Mouse (Mus musculus): ENCODE results near the gene Slc7a11. TPM values are rescaled to one million over a fixed set of nuclear protein-coding genes. Genes with fewer than 3 reads are reported as not detected.

Gene Slc7a11
- polyA plus RNA-seq, 1 experiment: 0.39 TPM

- H3K4me1 ChIP-seq: no peaks in the 10 kb centered on the region
- H3K9me3 ChIP-seq: no peaks in the 10 kb centered on the region
- TF ChIP-seq GATA1 (IDR thresholded peaks at IDR 0.05; ENCODE audit: borderline replicate concordance, low read length) (no peak), FLI1 (IDR thresholded peaks at IDR 0.05; ENCODE audit: low read length) (no peak)
- H3K27me3 ChIP-seq (replicated peaks): no peaks in the 10 kb centered on the region
- no peaks in the 10 kb centered on the region for H3K36me3 ChIP-seq (replicated peaks; ENCODE audit: low read length)
- no peak overlapping the region for H3K4me3 ChIP-seq (replicated peaks)
Measured at GRCm38 (mm10) chr3:50298366-50298991, 144.9 kb downstream of the Slc7a11 start.

GRCm38 (mm10) chr3:50296956-50297355 lies 146.5 kb downstream of the Slc7a11 start:
- TF ChIP-seq GATA1 (IDR thresholded peaks at IDR 0.05; ENCODE audit: borderline replicate concordance, low read length) (no peak), FLI1 (IDR thresholded peaks at IDR 0.05; ENCODE audit: low read length) (no peak)
- H3K4me1 ChIP-seq: no peaks in the 10 kb centered on the region
- no peak overlapping the region for H3K4me3 ChIP-seq (replicated peaks)

DNA sequence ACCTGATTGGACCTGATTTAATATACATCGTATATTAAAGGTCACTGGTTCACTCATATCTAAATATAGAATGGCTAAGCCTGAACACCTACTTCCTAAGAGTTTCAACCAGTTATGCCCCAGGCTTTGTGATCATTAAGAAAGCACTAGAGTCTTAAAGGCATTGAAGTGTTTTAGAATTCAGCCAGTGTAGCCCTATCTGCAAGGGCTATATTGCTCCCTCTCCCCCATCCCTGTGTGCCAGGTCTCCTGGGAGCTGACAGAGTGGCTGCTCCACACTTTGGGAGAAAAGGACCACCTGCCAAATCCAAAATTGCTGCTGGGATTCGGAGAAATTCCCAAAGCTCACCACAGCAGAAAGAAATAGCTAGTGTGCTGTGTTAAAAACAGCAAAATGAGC lies 168.4 kb downstream of the Slc7a11 start:
- H3K9me3 ChIP-seq: no peaks in the 10 kb centered on the region

More at GRCm38 (mm10) chr3:50296956-50297355, 146.5 kb downstream of the Slc7a11 start:
- H3K36me3 ChIP-seq (replicated peaks; ENCODE audit: low read length): no peaks in the 10 kb centered on the region
- H3K9me3 ChIP-seq: no peaks in the 10 kb centered on the region
- no peaks in the 10 kb centered on the region for H3K27me3 ChIP-seq (replicated peaks)

GRCm38 (mm10) chr3:50272222-50272621 lies 171.2 kb downstream of the Slc7a11 start:
- no peaks in the 10 kb centered on the region for H3K36me3 ChIP-seq (replicated peaks; ENCODE audit: low read length)
- no peaks in the 10 kb centered on the region for H3K27me3 ChIP-seq (replicated peaks)
- no peak overlapping the region for H3K4me3 ChIP-seq (replicated peaks)
- no peaks in the 10 kb centered on the region for H3K4me1 ChIP-seq
- TF ChIP-seq FLI1 (IDR thresholded peaks at IDR 0.05; ENCODE audit: low read length): no peak
- TF ChIP-seq GATA1 (IDR thresholded peaks at IDR 0.05; ENCODE audit: borderline replicate concordance, low read length): no peak
- H3K9me3 ChIP-seq: no peaks in the 10 kb centered on the region

More for the DNA sequence above, 168.4 kb downstream of the Slc7a11 start:
- H3K4me1 ChIP-seq: no peaks in the 10 kb centered on the region
- H3K36me3 ChIP-seq (replicated peaks; ENCODE audit: low read length): no peaks in the 10 kb centered on the region
- H3K27me3 ChIP-seq (replicated peaks): no peaks in the 10 kb centered on the region
- no peak overlapping the region for H3K4me3 ChIP-seq (replicated peaks)
- TF ChIP-seq GATA1 (IDR thresholded peaks at IDR 0.05; ENCODE audit: borderline replicate concordance, low read length) (no peak), FLI1 (IDR thresholded peaks at IDR 0.05; ENCODE audit: low read length) (no peak)

- Histone ChIP-seq H3K4me1 (no peaks in the 10 kb centered on the region), H3K27me3 (replicated peaks) (no peaks in the 10 kb centered on the region), H3K4me3 (replicated peaks) (no peak overlapping the region), H3K36me3 (replicated peaks; ENCODE audit: low read length) (no peaks in the 10 kb centered on the region), H3K9me3 (no peaks in the 10 kb centered on the region)
- TF ChIP-seq FLI1 (IDR thresholded peaks at IDR 0.05; ENCODE audit: low read length): no peak
- TF ChIP-seq GATA1 (IDR thresholded peaks at IDR 0.05; ENCODE audit: borderline replicate concordance, low read length): no peak
Measured at GRCm38 (mm10) chr3:50269680-50270079, 173.7 kb downstream of the Slc7a11 start.

DNA sequence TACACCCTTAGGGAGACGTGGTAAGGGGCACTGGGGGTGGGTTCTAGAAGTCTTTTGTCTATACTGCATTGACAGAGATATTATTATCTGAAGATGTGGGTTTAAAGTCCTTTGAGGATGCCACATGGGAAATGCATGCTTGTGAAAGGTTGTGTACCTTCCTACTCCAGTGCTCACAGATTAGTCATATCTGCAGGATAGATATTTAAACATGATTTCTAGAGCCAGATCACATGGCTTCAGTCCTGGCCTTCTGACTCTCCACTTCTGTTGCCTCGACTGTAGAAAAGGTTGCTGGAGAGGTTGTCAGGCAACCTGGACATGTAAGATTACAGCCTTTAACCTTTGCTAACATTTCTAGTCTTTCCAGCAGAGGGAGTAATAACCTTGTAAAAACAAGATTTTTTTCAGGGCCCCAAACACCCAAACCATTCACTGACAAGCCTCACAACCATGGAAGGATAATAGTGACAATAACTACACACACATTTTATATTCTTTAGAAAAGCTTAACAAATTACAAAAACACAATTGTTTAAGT lies 180.8 kb downstream of the Slc7a11 start:
- Histone ChIP-seq H3K4me3 (replicated peaks) (no peak overlapping the region), H3K36me3 (replicated peaks; ENCODE audit: low read length) (no peaks in the 10 kb centered on the region), H3K4me1 (no peaks in the 10 kb centered on the region), H3K27me3 (replicated peaks) (no peaks in the 10 kb centered on the region), H3K9me3 (no peaks in the 10 kb centered on the region)
- TF ChIP-seq GATA1 (IDR thresholded peaks at IDR 0.05; ENCODE audit: borderline replicate concordance, low read length) (no peak), FLI1 (IDR thresholded peaks at IDR 0.05; ENCODE audit: low read length) (no peak)

DNA sequence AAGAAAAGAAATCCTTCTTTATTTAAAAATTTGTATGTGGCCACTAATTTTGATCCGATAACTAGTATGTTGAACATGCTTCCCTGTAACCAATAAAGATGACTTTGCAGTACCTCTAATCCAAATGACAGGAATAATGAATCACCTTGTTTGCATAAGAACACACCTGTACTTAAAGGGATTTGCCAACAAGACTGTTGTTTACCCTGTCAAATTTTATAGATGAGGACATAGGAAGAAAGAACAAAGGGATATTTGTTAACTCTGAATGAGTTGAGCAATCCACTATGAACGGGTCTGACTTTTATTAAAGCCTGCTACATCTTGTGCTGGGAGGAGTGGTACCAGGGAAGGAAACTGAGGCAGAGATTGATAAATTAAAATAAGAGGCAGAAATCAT lies 181.3 kb downstream of the Slc7a11 start:
- no peak overlapping the region for H3K4me3 ChIP-seq (replicated peaks)
- no peak for TF ChIP-seq GATA1 (IDR thresholded peaks at IDR 0.05; ENCODE audit: borderline replicate concordance, low read length)
- no peak for TF ChIP-seq FLI1 (IDR thresholded peaks at IDR 0.05; ENCODE audit: low read length)
- H3K27me3 ChIP-seq (replicated peaks): no peaks in the 10 kb centered on the region
- no peaks in the 10 kb centered on the region for H3K9me3 ChIP-seq
- H3K4me1 ChIP-seq: no peaks in the 10 kb centered on the region
- H3K36me3 ChIP-seq (replicated peaks; ENCODE audit: low read length): no peaks in the 10 kb centered on the region

DNA sequence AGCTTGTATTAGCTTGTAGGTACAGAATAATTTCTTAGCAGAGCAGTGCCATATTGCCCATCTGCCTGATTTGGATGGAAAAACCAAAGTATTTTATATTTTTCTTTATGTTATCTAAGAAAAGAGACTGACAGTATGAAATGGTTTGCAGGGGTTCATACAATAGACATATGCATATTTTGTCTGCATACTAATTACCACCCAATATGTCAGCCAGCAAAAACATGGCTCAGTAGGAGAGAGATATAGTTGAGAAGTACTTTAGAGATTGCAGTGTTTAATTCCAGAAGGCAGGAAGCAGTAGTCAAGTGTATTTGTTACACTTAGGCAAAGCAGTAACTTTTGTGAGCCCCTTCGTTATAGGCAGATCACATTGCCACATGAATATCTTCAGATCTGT lies 182.7 kb downstream of the Slc7a11 start:
- TF ChIP-seq GATA1 (IDR thresholded peaks at IDR 0.05; ENCODE audit: borderline replicate concordance, low read length) (no peak), FLI1 (IDR thresholded peaks at IDR 0.05; ENCODE audit: low read length) (no peak)

GRCm38 (mm10) chr3:50258852-50259251 lies 184.6 kb downstream of the Slc7a11 start:
- TF ChIP-seq FLI1 (IDR thresholded peaks at IDR 0.05; ENCODE audit: low read length) (no peak), GATA1 (IDR thresholded peaks at IDR 0.05; ENCODE audit: borderline replicate concordance, low read length) (no peak)
- H3K36me3 ChIP-seq (replicated peaks; ENCODE audit: low read length): no peaks in the 10 kb centered on the region
- H3K27me3 ChIP-seq (replicated peaks): no peaks in the 10 kb centered on the region
- H3K4me3 ChIP-seq (replicated peaks): no peak overlapping the region
- H3K9me3 ChIP-seq: peaks cover 14% of the 10 kb centered on the region
- H3K4me1 ChIP-seq: no peaks in the 10 kb centered on the region

More for the DNA sequence above, 182.7 kb downstream of the Slc7a11 start:
- H3K4me1 ChIP-seq: no peaks in the 10 kb centered on the region
- no peaks in the 10 kb centered on the region for H3K27me3 ChIP-seq (replicated peaks)
- peaks cover under 1% of the 10 kb centered on the region; the same call in 1 of the 2 replicates for H3K9me3 ChIP-seq
- no peaks in the 10 kb centered on the region for H3K36me3 ChIP-seq (replicated peaks; ENCODE audit: low read length)
- no peak overlapping the region for H3K4me3 ChIP-seq (replicated peaks)

- H3K4me1 ChIP-seq: no peaks in the 10 kb centered on the region
- no peaks in the 10 kb centered on the region for H3K27me3 ChIP-seq (replicated peaks)
- peaks cover 4% of the 10 kb centered on the region for H3K9me3 ChIP-seq
- no peak overlapping the region for H3K4me3 ChIP-seq (replicated peaks)
- H3K36me3 ChIP-seq (replicated peaks; ENCODE audit: low read length): no peaks in the 10 kb centered on the region
- no peak for TF ChIP-seq GATA1 (IDR thresholded peaks at IDR 0.05; ENCODE audit: borderline replicate concordance, low read length)
- TF ChIP-seq FLI1 (IDR thresholded peaks at IDR 0.05; ENCODE audit: low read length): no peak
Measured at GRCm38 (mm10) chr3:50249598-50250300, 193.7 kb downstream of the Slc7a11 start.

All from megakaryocyte, embryonic 14.5 days (primary cell).